Mouse (Mus musculus): ENCODE data around the gene Ripor2.

DNA sequence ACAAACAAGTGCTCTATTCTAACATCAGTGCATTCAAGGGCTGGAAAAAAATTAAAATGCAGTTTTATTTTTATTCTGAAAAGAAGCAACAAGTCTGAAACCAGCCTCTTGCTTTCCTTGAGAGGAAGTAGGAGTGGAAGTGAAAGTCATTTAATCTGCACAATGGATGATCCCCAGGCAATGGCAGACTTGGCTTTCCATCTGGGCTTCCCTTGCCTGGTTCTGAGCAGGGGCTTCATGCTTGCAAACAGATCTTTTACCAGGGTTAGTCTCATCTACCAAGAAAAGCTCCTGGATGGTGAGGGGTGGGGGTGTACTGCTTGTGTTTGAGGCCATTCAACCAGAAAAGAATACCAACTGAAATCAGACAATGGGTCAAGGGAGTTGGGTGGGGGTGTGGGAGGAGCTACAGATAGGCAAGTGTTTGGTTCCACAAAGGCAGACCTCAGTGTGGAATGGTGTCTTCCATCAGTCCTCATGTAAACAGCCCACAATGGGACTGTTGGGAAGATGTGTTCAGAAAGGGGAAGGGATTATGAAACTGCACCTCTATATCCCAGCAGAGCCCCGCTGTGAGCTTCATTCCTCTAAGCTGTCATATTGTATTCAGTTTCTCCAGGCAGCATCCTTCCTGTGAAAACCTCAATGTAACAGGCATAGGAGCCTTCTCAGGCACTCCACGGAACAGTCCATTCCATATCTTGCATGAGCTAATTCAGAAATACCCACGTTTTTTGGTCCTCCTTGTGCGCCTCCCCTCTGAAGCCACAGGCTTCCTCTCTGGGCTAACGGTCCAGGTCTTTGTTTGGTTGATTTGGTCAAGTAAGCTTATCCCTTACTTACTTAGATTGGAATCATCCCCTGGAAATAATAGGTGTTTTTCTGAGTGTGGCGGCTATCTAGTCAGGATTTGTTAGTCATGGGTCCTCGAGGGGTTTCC is 59.8 kb downstream of the Ripor2 start:
- no peak for TF ChIP-seq CTCF (conservative IDR thresholded peaks at IDR 0.05; ENCODE audit: low read length)
- TF ChIP-seq POU5F1 (IDR thresholded peaks at IDR 0.05; ENCODE audit: borderline replicate concordance, low read length), result no peak
- TF ChIP-seq NANOG (IDR thresholded peaks at IDR 0.05; ENCODE audit: borderline replicate concordance, low read length), result 0 out of 2 replicates have a peak, but pooled peaks have one; percentile 7
